Mouse (Mus musculus) lung, adult 2 months (tissue): Measurements from ENCODE around the gene Tgfbr3. TPM values are rescaled to one million over a fixed set of nuclear protein-coding genes. Genes with fewer than 3 reads are reported as not detected.
"Not testable (repeated sequence)": the region's sequence is repeated elsewhere in the genome, so short reads cannot be mapped to it uniquely, and the experiment has no call there.

Source experiments
- DNase-seq: peaks from one replicate; pipeline ENCODE4 v3.0.0; 2022
- H3K4me1 ChIP-seq: fragments of 200-500 bp; 2 replicates; pipeline ENCODE4 v1.6.1; 2011; ENCODE audit warnings: low read length; ENCODE audit not compliant: control insufficient read depth, insufficient read depth
- H3K4me3 ChIP-seq: fragments of 200-500 bp; replicated peaks from 2 replicates; pipeline ENCODE3; 2011; ENCODE audit warnings: low read depth, mild to moderate bottlenecking, control low read depth, low read length; ENCODE audit errors: extremely low read depth
- CTCF ChIP-seq: fragments of 200-500 bp; IDR thresholded peaks from 2 replicates; pipeline ENCODE4 v1.5.1; 2011; ENCODE audit warnings: mild to moderate bottlenecking, low read length, control low read depth; ENCODE audit not compliant: insufficient read depth
- POLR2A ChIP-seq: fragments of 200-500 bp; IDR thresholded peaks from 2 replicates; pipeline ENCODE4 v1.6.1; 2011; ENCODE audit warnings: low read depth, mild to moderate bottlenecking, control low read depth, low read length, borderline replicate concordance; ENCODE audit errors: extremely low read depth
- WGBS: fragments of 180-500 bp; shearing (Covaris S2); methylation state at CpG from one replicate; pipeline ENCODE4 v1.1.7; 2018; 5-methylcytosine and 5-hydroxymethylcytosine counted together
- polyA plus RNA-seq: library from polyadenylated mRNA; depleted of rRNA; stranded (reverse); fragments of >200 nt; gene quantifications from 2 replicates; pipeline ENCODE4 v1.2.3, GENCODE M21; 2012

Gene Tgfbr3
- polyA plus RNA-seq, 1 experiment, result 47.3 TPM

GRCm38 (mm10) chr5:107233366-107234354, 55.8 kb downstream of the Tgfbr3 start:
- no peak for TF ChIP-seq CTCF
- no peak for TF ChIP-seq POLR2A
- no peak overlapping the region for H3K4me3 ChIP-seq
- WGBS, result 37% methylated on average over 14 of the region's 14 CpGs
- no peak for DNase-seq
- H3K4me1 ChIP-seq, result peaks cover 27% of the 10 kb centered on the region

GRCm38 (mm10) chr5:107230189-107230588, 59.2 kb downstream of the Tgfbr3 start:
- WGBS, result 87% methylated on average over 6 of the region's 6 CpGs
- no peak for TF ChIP-seq CTCF
- TF ChIP-seq POLR2A, result no peak
- H3K4me3 ChIP-seq, result no peak overlapping the region
- H3K4me1 ChIP-seq, result peaks cover 22% of the 10 kb centered on the region
- DNase-seq, result no peak

DNA sequence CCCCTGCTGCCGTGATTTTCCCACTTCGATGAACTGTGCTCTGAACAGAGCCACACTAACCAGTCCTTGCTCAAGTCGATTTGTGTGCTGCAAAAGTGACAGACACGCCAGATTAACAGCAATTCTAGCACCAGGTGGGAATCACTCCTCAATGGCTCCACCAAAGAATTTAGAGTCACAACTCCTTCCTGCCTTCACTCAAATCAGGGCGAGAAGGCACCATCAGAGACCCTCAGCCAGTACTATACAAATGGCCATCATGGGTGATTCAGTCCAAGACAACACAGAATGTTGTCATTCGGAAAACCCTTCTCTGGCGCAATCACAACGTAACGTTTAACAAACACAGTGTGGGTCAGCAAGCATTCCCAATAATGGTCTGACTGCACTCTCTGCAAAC, 60.4 kb downstream of the Tgfbr3 start:
- 60% methylated on average over 9 of the region's 9 CpGs for WGBS
- TF ChIP-seq POLR2A (no peak), CTCF (no peak)
- Histone ChIP-seq H3K4me1 (peaks cover 20% of the 10 kb centered on the region), H3K4me3 (no peak overlapping the region)
- DNase-seq, result no peak

- Histone ChIP-seq H3K4me3 (no peak overlapping the region), H3K4me1 (peaks cover 18% of the 10 kb centered on the region)
- DNase-seq, result no peak
- TF ChIP-seq POLR2A (no peak), CTCF (no peak)
Observed at GRCm38 (mm10) chr5:107227580-107227979, 61.8 kb downstream of the Tgfbr3 start.

DNA sequence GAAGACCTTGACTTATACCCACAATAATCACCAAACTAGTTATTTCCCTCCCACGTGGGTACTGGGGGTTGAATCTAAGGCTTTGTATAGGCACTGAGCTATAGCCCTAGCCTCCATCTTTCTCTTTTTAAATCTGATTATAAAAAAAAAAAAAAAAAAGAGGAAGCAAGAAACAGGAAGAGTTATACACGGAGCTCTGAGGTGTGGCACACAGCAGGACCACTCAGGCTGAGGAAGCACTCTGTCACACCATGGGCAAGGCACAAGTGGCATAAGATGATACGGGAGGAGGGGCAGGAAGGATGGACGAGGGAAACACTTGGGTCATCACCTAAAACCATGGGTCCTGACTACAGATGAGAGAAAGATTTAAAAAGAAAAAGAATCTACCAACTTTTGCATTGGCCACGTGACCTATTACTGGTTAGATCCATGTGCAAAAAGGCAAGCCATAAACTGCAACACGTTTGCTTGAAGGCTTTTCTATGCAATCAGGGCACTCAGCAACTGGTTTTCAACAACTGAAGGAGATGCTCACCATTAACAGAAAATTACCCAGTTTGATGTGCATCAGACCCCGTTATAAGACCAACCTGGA, 64.5 kb downstream of the Tgfbr3 start:
- WGBS, result 63% methylated on average over 7 of the region's 7 CpGs

GRCm38 (mm10) chr5:107224151-107224550, 65.3 kb downstream of the Tgfbr3 start:
- no peak for TF ChIP-seq POLR2A
- TF ChIP-seq CTCF, result no peak
- Histone ChIP-seq H3K4me1 (peaks cover 30% of the 10 kb centered on the region), H3K4me3 (no peak overlapping the region)
- no peak for DNase-seq
- WGBS, result 57% methylated on average over 5 of the region's 5 CpGs

More for the DNA sequence above, 64.5 kb downstream of the Tgfbr3 start:
- TF ChIP-seq POLR2A (no peak), CTCF (no peak)
- peaks cover 30% of the 10 kb centered on the region for H3K4me1 ChIP-seq
- DNase-seq, result no peak
- no peak overlapping the region for H3K4me3 ChIP-seq

- peaks cover 28% of the 10 kb centered on the region for H3K4me1 ChIP-seq
- DNase-seq, H3K4me3 ChIP-seq: not testable (repeated sequence)
- 57% methylated on average over 2 of the region's 2 CpGs for WGBS
Observed at GRCm38 (mm10) chr5:107223483-107223882, 65.9 kb downstream of the Tgfbr3 start.

DNA sequence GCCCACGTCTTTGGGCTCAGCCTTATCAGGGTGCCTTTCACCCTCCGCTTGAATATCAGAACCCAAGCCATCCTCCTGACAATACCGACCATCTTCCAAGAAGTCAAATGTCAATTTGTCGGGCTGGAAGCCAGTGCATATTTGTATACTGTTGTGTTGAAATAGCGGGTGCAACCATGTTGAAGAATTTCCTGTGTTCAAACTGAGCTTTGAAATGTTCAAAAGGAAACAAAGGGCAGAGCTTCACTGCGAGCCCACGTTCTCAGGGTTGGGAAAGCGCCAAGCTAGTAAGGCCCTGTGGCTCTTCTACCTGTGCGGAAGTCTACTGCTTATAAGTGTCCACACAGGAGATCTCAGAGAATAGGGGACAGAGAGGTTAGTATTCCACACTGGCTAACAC, 66.4 kb downstream of the Tgfbr3 start:
- no peak for DNase-seq

DNA sequence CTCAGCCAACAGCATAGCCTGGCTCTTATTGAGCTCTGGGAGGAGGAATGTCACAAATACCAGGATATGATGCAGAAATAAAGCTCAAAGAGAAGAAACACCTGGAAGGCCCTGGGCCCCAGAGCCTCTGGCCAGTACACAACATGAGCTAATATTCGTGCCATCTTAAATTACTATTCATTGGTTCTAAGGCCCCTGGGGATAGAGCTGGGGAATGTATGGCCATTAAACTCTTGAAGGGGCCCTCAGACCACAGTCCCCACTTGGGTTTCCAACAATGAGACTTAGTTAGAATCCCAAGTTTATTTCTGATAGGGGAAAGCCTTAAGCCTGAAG, 66.8 kb downstream of the Tgfbr3 start:
- no peak overlapping the region for H3K4me3 ChIP-seq
- TF ChIP-seq POLR2A (no peak), CTCF (no peak)
- peaks cover 26% of the 10 kb centered on the region for H3K4me1 ChIP-seq
- DNase-seq, result no peak
- WGBS, result 68% methylated on average over 1 of the region's 1 CpGs

More for the DNA sequence above, 66.4 kb downstream of the Tgfbr3 start:
- TF ChIP-seq POLR2A (no peak), CTCF (no peak)
- WGBS, result 28% methylated on average over 9 of the region's 9 CpGs
- Histone ChIP-seq H3K4me3 (no peak overlapping the region), H3K4me1 (peaks cover 28% of the 10 kb centered on the region)

GRCm38 (mm10) chr5:107221892-107222669, 67.3 kb downstream of the Tgfbr3 start:
- H3K4me1 ChIP-seq, result peaks cover 26% of the 10 kb centered on the region

More at GRCm38 (mm10) chr5:107221892-107222669, 67.3 kb downstream of the Tgfbr3 start:
- WGBS, result 49% methylated on average over 17 of the region's 17 CpGs
- no peak for TF ChIP-seq CTCF
- TF ChIP-seq POLR2A, result no peak
- no peak overlapping the region for H3K4me3 ChIP-seq
- DNase-seq, result no peak
